Mouse (Mus musculus): ENCODE results near the gene Pik3ap1. TPM values are rescaled to one million over a fixed set of nuclear protein-coding genes. Genes with fewer than 3 reads are reported as not detected.

Gene Pik3ap1
- polyA plus RNA-seq, 1 experiment = 0.02 TPM

- no peak for TF ChIP-seq GATA1 (IDR thresholded peaks at IDR 0.05; ENCODE audit: low read length)
Observed at GRCm38 (mm10) chr19:41270906-41271305, 114.0 kb downstream of the Pik3ap1 start.

GRCm38 (mm10) chr19:41270151-41270727 lies 114.7 kb downstream of the Pik3ap1 start:
- TF ChIP-seq GATA1 (IDR thresholded peaks at IDR 0.05; ENCODE audit: low read length) = no peak

DNA sequence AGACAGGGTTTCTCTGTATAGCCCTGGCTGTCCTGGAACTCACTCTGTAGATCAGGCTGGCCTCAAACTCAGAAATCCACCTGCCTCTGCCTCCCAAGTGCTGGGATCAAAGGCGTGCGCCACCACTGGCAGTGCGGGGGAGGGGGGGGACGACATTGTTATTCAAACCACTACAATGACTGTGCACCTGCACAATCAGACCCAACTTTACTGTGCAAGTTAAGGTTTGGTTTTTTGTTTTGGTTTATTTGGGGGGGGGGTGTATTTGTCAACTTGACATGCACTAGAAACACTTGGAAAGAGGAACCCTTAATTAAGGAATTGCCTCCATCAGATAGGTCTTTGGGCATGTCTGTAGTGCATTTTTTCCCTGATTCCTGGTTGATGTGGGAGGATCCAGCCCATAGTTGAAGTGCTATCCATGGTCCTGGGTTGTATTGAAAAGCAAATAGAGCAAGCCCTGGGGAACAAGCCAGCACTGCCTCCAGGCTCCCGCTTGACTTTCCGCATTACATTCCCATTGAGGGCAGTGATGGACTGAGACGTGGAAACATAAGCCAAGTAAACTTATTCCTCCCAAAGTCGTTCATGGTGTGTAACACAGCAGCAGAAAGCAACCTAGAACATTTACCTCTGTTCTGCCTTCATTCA lies 118.5 kb downstream of the Pik3ap1 start:
- no peak for TF ChIP-seq GATA1 (IDR thresholded peaks at IDR 0.05; ENCODE audit: low read length)

DNA sequence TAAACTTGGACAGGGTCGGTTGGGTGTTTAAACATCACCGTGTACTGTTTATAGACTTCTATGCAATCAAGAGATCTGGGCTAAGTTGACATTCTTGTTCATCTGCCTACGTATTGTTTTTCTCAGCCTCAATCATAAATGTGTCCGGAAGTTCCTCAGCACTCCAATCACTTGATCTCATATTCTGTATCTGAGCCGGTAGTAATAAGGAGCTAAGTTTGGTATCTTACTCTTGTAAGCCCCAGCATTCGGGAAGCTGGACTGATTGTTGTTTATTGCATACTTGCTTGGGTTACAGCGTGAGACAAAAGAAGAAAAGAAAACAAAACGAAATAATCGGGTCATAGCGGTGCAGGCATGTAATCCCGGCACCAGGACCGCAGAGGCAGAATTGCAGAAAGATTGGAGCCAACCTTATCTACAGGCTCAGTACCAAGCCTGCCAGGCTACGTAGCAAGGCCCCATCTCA lies 120.5 kb downstream of the Pik3ap1 start:
- TF ChIP-seq GATA1 (IDR thresholded peaks at IDR 0.05; ENCODE audit: low read length) = no peak

DNA sequence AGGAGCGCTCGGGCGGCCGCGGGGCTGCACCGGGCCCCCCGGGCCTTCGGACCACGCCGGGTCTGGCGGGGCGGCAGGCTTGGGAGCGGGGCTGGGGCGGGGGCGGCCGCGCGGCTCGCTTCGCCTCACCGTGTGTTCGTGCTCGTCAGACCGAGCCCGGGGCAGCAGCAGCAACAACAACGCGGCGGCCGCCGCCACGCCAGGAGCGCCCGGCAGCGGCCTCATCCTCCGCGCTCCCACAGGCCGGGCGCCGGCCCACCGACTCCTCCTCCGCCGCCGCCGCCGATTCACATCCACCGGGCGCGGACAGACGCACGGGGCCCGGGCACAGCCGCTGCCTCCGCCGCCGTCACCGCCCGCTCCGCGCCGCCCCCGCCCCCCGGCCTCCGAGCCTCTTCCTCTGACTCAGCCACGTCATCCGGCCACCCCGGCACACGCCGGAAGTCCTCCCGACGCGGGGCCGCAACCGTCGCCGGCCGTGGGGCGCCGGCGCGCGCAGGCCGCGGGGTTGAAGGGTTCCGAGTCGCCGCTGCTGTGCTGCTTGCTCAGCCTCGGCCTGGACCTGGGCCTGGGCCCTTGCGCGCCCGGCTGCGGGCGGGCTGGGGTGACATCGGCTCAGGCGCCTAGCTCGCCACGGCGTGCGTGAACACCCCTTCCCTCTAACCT lies 121.1 kb downstream of the Pik3ap1 start, which contains the start of gene Tm9sf3:
Gene Tm9sf3, minus strand, starts transcription at position 368 of the 666 bp plus-strand sequence.
- no peak for TF ChIP-seq GATA1 (IDR thresholded peaks at IDR 0.05; ENCODE audit: low read length)

DNA sequence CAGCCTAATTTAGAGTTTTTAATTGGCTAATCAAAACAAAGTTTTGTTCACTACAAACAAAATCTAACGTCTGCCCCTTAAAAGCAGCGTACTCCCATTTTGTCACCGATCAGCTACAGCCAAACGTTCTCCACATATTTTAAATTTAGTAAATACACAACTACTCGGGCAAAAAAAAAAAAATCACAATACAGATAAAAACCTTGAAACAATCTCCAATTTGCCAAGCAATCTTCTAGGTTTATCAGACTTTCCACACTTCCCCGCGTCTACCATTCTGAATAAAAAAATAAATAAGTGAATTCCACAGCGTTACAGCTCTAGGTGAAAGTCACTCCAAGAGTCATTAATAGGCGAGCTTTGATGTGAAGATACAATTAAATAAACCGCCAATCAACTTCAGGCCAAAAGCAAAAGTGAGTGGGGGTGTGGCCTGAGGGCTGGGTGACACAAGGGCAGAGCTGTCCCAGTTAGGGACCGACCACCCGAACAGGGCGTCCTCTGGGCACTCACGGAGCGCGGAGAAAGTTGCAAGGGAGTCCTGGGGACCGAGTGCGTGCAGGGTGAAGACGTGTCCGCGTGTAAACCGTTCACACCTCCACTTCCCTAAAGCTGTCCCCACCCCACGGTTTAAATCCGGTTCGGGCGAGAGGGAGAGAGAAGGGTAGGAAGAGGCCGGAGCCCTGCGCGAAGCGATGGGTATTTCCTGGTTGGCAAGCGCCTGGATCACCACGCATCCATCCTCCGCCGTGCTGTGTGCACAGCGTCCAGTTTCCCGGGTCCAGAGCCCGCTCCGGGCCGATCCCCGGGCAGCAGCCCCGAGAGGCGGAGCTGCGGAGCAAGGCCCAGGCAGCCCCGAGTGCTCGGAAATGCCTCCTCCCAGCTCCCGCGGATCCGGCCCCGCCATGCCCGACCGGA lies 121.9 kb downstream of the Pik3ap1 start:
- no peak for TF ChIP-seq GATA1 (IDR thresholded peaks at IDR 0.05; ENCODE audit: low read length)

DNA sequence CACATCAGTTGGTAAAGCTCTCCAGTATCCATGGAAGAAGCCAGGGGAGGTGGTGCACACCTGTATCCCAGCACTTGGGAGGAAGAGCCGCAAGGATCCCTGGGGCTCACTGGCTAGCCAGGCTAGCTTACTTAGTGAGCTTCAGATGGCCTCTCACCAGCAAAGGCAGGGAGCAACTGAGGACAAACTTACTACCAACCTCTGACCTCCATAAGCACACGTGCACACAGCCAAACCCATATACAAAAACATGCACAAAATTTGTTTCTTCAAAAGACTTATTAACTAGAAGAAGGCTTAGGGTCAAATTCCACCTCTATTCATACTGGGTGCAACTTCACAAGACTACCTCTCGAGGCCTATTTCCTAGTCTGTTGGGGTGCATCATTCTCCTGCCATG lies 124.2 kb downstream of the Pik3ap1 start:
- no peak for TF ChIP-seq GATA1 (IDR thresholded peaks at IDR 0.05; ENCODE audit: low read length)

DNA sequence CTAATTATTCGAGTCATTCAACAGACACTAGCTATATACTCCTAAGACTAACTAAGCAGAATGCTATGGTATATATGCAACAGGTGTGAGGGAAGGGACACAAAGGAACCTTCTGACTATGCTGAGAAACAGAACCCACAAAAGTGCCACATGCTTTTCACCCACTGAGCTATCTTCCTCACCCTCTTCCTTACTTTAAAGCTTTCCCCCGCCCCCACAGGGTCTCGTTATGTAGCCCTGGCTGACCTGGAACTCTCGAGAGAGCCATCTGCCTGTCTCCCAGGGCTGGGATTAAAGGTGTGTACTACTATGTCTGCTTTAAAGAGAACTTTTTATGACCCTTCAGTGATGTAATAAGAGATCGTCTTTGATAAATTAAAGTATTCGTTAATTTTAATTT lies 125.6 kb downstream of the Pik3ap1 start:
- no peak for TF ChIP-seq GATA1 (IDR thresholded peaks at IDR 0.05; ENCODE audit: low read length)

- TF ChIP-seq GATA1 (IDR thresholded peaks at IDR 0.05; ENCODE audit: low read length) = no peak
Observed at GRCm38 (mm10) chr19:41258707-41259106, 126.2 kb downstream of the Pik3ap1 start.

- TF ChIP-seq GATA1 (IDR thresholded peaks at IDR 0.05; ENCODE audit: low read length) = no peak
Observed at GRCm38 (mm10) chr19:41254584-41254983, 130.3 kb downstream of the Pik3ap1 start.

DNA sequence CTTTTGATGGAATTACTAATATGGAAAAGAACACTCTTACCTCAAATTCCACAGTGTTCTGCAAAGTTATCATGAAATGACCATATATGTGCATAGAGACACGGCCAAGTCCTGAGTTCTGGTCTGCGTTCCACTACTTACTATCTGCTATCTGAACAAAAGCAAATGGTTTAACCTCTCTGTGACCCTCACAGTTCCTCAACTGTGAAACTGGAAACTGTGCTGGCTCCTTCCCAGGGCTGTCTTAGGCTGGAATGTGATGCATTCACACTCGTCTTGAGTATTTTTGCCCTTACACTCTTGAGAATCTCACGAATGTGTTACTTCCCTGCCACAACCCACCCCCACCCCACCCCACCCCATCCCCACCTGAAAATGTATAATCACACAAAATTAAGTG lies 135.9 kb downstream of the Pik3ap1 start:
- TF ChIP-seq GATA1 (IDR thresholded peaks at IDR 0.05; ENCODE audit: low read length) = no peak

- no peak for TF ChIP-seq GATA1 (IDR thresholded peaks at IDR 0.05; ENCODE audit: low read length)
Observed at GRCm38 (mm10) chr19:41248271-41248670, 136.6 kb downstream of the Pik3ap1 start.

DNA sequence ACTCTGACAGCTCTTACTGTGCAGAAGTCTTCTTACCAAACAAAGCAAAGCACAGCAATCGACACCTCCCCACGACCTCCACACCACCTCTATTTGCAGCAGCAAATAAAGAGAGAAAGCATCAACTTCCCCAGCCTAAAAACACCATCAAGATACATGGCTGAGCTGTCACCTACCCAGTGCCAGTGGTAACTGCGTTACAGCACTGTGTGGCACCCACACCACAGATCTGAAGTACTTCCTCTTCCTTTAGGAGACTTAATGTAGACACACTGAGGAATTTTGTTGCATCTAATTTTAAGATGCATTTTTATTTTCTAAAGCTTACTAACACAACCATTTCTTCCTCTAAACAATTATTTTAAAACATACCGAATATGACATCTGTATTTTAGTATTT lies 138.6 kb downstream of the Pik3ap1 start:
- no peak for TF ChIP-seq GATA1 (IDR thresholded peaks at IDR 0.05; ENCODE audit: low read length)

GRCm38 (mm10) chr19:41244581-41244980 lies 140.3 kb downstream of the Pik3ap1 start:
- TF ChIP-seq GATA1 (IDR thresholded peaks at IDR 0.05; ENCODE audit: low read length) = no peak

DNA sequence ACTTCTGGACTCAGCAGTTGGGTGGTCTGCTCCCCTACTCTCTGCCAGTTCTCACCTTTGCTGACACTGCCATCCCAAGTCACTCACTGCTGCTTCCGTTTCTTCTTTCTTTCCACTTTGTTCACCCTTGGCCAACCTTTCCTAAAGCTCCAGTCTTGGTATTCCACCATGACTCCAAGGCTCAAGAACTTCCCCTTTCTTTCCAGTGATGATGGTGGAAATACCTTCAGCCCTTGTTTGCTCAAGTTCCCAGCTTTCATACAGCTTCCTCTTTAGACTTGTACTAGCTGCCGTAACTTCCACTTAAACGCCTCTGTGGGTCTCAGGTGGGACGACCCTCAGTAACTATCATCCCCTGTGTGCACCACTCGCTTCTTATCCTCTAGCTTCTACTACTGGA lies 142.9 kb downstream of the Pik3ap1 start:
- TF ChIP-seq GATA1 (IDR thresholded peaks at IDR 0.05; ENCODE audit: low read length) = no peak

DNA sequence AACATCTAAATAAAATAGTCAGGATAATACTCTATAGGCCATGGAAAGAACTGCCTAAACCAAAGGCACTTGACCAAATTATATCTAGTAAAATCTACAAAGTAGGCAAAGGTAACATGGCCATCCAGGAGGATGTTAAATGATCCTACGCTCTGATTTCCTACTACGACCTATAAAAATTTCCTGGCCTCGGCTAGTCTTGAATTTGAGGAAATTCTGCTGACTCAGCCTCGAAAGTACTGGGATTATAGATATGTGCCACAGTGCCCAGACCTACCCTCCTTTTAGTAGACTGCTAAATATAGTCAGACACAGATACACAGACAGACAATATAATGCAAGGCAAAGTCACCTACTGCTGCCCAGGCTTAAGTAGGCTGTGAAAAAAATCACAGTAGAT lies 151.2 kb downstream of the Pik3ap1 start:
- no peak for TF ChIP-seq GATA1 (IDR thresholded peaks at IDR 0.05; ENCODE audit: low read length)

Other genes with a start within 250 kb of the Pik3ap1 start
- gene Tll2, start 178.3 kb downstream of the Pik3ap1 start, polyA plus RNA-seq (2012) = not detected in 2 replicates
- gene Tm9sf3, start 121.1 kb downstream of the Pik3ap1 start, polyA plus RNA-seq (2012) = 34.6 and 58.6 TPM in 2 replicates
- gene Lcor, start 97.5 kb upstream of the Pik3ap1 start, polyA plus RNA-seq (2012) = 2.8 TPM in 2 replicates
- 0.79 and 2.4 TPM in 2 replicates for gene Gm340, start 197.3 kb upstream of the Pik3ap1 start, polyA plus RNA-seq (2012)

Measured in G1E-ER4 (cell line).